Mouse (Mus musculus): Measurements from ENCODE around the gene Micu1. TPM values are rescaled to one million over a fixed set of nuclear protein-coding genes. Genes with fewer than 3 reads are reported as not detected.
A peak's percentile ranks its signal among the peaks of the same experiment; 100 is the strongest.

Micu1 gene
- polyA plus RNA-seq, 1 experiment from 2014 or later: 26.4 TPM

- DNase-seq (peak; percentile 30), ATAC-seq (peak; percentile 54)
- Histone ChIP-seq H3K4me2 (ENCODE audit: low read depth, low read length) (no peak overlapping the region), H3K27me3 (ENCODE audit: insufficient read depth, low read length) (no peaks in the 10 kb centered on the region), H3K4me3 (ENCODE audit: low read depth, low read length) (no peak overlapping the region), H3K9ac (replicated peaks) (no peak overlapping the region), H3K36me3 (replicated peaks; ENCODE audit: insufficient read depth, low read length) (no peaks in the 10 kb centered on the region), H3K9me3 (ENCODE audit: low read length) (no peaks in the 10 kb centered on the region), H3K4me1 (ENCODE audit: insufficient read depth) (peaks cover 42% of the 10 kb centered on the region), H3K27ac (ENCODE audit: low read depth) (peak overlapping the region; percentile 80)
- 56% methylated on average over 3 of the region's 3 CpGs for WGBS (ENCODE audit: insufficient replicate concordance)
- no peak for TF ChIP-seq CTCF (IDR thresholded peaks at IDR 0.05; ENCODE audit: low read depth)
- no peak for TF ChIP-seq EP300 (IDR thresholded peaks at IDR 0.05; ENCODE audit: low read depth)
These were observed 204.9 kb downstream of the Micu1 start for GRCm38 (mm10) chr10:59907080-59907609.

DNA sequence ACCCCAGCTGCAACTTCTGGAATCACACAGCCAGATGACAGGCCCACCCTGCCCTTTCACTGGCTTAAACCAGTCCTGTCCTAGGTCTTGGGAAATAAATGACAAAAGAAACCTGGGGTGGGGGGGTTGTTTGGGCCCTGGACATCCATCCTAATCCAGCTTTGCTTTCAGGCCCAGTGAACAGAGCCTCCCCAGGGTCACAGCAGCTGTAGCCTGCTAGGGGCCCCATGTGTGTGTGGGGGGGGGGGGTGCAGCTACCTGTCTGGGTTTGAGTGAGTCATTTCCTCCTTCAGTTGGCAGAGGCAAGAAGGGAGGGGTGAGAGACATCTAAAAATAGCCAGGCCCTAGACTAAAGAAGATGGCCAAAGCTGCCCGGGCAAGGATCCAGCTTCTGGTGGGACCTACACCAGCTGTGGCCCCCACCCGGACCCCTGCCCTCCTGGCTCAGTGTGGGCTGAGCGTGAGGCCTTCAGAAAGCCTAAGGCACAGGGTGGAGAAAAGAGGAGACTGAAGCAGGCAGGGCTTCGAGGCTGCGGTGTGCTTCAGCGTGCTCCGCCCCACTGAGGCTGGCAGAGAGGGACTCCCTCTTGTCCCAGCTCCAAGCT lies 205.5 kb downstream of the Micu1 start:
- TF ChIP-seq CTCF (IDR thresholded peaks at IDR 0.05; ENCODE audit: low read depth) (no peak), EP300 (IDR thresholded peaks at IDR 0.05; ENCODE audit: low read depth) (no peak)
- no peak overlapping the region for H3K4me3 ChIP-seq (ENCODE audit: low read depth, low read length)
- H3K9ac ChIP-seq (replicated peaks): peak overlapping the region; percentile 16; the same call in 1 of the 2 replicates
- WGBS (ENCODE audit: insufficient replicate concordance): 41% methylated on average over 6 of the region's 7 CpGs
- peaks cover 42% of the 10 kb centered on the region for H3K4me1 ChIP-seq (ENCODE audit: insufficient read depth)
- peak; percentile 28; the same call in 1 of the 2 replicates for ATAC-seq
- no peaks in the 10 kb centered on the region for H3K27me3 ChIP-seq (ENCODE audit: insufficient read depth, low read length)
- DNase-seq: peak; percentile 61
- H3K9me3 ChIP-seq (ENCODE audit: low read length): no peaks in the 10 kb centered on the region
- H3K36me3 ChIP-seq (replicated peaks; ENCODE audit: insufficient read depth, low read length): no peaks in the 10 kb centered on the region
- peak overlapping the region; percentile 80 for H3K27ac ChIP-seq (ENCODE audit: low read depth)
- peak overlapping the region; percentile 32 for H3K4me2 ChIP-seq (ENCODE audit: low read depth, low read length)

DNA sequence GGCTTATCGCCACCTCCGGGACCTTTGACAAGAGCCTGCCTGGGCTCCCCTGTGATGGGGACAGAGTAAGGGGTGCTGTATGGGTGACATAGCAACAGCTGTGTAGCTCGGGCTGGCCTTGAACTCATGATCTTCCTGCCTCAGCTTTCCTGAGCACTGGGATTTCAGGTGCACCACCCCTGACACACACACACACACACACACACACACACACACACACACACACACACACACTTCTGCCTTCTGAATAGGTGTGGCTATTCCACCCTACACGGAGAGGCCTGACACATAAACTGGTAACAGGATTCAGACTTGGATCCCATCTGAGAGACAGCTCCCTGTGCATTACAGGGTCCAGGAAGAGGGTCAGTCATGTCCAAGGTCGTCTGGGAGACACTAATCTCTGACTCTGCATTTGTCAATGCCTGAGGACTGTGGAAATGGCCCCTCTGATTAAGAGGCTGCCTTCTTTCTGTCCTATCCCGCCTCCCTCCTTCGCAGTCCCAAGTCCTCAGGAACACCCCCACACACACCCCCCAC lies 206.6 kb downstream of the Micu1 start:
- Histone ChIP-seq H3K4me2 (ENCODE audit: low read depth, low read length) (peak overlapping the region; percentile 51; the same call in 1 of the 2 replicates), H3K4me3 (ENCODE audit: low read depth, low read length) (no peak overlapping the region), H3K9me3 (ENCODE audit: low read length) (no peaks in the 10 kb centered on the region), H3K9ac (replicated peaks) (no peak overlapping the region), H3K27ac (ENCODE audit: low read depth) (peak overlapping the region; percentile 62), H3K27me3 (ENCODE audit: insufficient read depth, low read length) (no peaks in the 10 kb centered on the region), H3K4me1 (ENCODE audit: insufficient read depth) (peaks cover 42% of the 10 kb centered on the region), H3K36me3 (replicated peaks; ENCODE audit: insufficient read depth, low read length) (no peaks in the 10 kb centered on the region)
- DNase-seq (no peak), ATAC-seq (no peak)
- WGBS (ENCODE audit: insufficient replicate concordance): 31% methylated on average over 7 of the region's 7 CpGs
- TF ChIP-seq CTCF (IDR thresholded peaks at IDR 0.05; ENCODE audit: low read depth): no peak
- no peak for TF ChIP-seq EP300 (IDR thresholded peaks at IDR 0.05; ENCODE audit: low read depth)

GRCm38 (mm10) chr10:59909357-59909847 lies 207.1 kb downstream of the Micu1 start:
- H3K4me3 ChIP-seq (ENCODE audit: low read depth, low read length): no peak overlapping the region
- peak; percentile 22 for ATAC-seq
- H3K27me3 ChIP-seq (ENCODE audit: insufficient read depth, low read length): no peaks in the 10 kb centered on the region
- 10% methylated on average over 14 of the region's 14 CpGs for WGBS (ENCODE audit: insufficient replicate concordance)
- TF ChIP-seq EP300 (IDR thresholded peaks at IDR 0.05; ENCODE audit: low read depth): no peak
- no peak for TF ChIP-seq CTCF (IDR thresholded peaks at IDR 0.05; ENCODE audit: low read depth)
- peaks cover 42% of the 10 kb centered on the region for H3K4me1 ChIP-seq (ENCODE audit: insufficient read depth)
- peak; percentile 59 for DNase-seq
- no peaks in the 10 kb centered on the region for H3K9me3 ChIP-seq (ENCODE audit: low read length)
- peak overlapping the region; percentile 62 for H3K27ac ChIP-seq (ENCODE audit: low read depth)
- peak overlapping the region; percentile 38; the same call in 1 of the 2 replicates for H3K9ac ChIP-seq (replicated peaks)
- no peaks in the 10 kb centered on the region for H3K36me3 ChIP-seq (replicated peaks; ENCODE audit: insufficient read depth, low read length)
- H3K4me2 ChIP-seq (ENCODE audit: low read depth, low read length): peak overlapping the region; percentile 51; the same call in 1 of the 2 replicates

DNA sequence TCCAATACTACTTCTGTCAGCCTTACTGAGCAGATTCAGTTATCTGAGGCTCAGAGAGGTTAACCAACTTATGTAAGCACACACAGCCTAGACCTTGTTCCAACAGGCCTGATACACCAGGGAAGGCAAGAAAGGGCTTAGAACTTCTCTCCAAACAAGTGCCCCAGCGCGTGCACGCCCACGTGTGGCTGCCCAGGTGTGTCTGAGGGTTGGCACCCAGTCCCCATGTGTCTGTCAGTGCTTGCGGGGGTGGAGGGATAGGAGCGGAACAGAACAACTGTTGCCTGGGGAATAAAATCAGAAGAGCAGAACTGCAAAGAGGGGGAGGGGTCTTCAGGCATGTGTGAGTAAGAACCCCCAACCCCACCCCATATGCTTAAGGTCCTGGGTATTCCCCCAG lies 208.8 kb downstream of the Micu1 start:
- H3K4me1 ChIP-seq (ENCODE audit: insufficient read depth): peaks cover 57% of the 10 kb centered on the region
- peak overlapping the region; percentile 24; the same call in 1 of the 2 replicates for H3K4me2 ChIP-seq (ENCODE audit: low read depth, low read length)
- ATAC-seq (no peak), DNase-seq (no peak)
- no peaks in the 10 kb centered on the region for H3K36me3 ChIP-seq (replicated peaks; ENCODE audit: insufficient read depth, low read length)
- no peak overlapping the region for H3K4me3 ChIP-seq (ENCODE audit: low read depth, low read length)
- H3K27me3 ChIP-seq (ENCODE audit: insufficient read depth, low read length): no peaks in the 10 kb centered on the region
- no peaks in the 10 kb centered on the region for H3K9me3 ChIP-seq (ENCODE audit: low read length)
- no peak overlapping the region for H3K27ac ChIP-seq (ENCODE audit: low read depth)
- no peak for TF ChIP-seq CTCF (IDR thresholded peaks at IDR 0.05; ENCODE audit: low read depth)
- no peak for TF ChIP-seq EP300 (IDR thresholded peaks at IDR 0.05; ENCODE audit: low read depth)
- WGBS (ENCODE audit: insufficient replicate concordance): 48% methylated on average over 6 of the region's 6 CpGs
- H3K9ac ChIP-seq (replicated peaks): no peak overlapping the region; the same call in 1 of the 2 replicates

GRCm38 (mm10) chr10:59911561-59912198 lies 209.4 kb downstream of the Micu1 start:
- no peaks in the 10 kb centered on the region for H3K9me3 ChIP-seq (ENCODE audit: low read length)
- H3K4me1 ChIP-seq (ENCODE audit: insufficient read depth): peaks cover 63% of the 10 kb centered on the region
- DNase-seq (no peak), ATAC-seq (no peak)
- H3K4me2 ChIP-seq (ENCODE audit: low read depth, low read length): peak overlapping the region; percentile 24
- no peaks in the 10 kb centered on the region for H3K27me3 ChIP-seq (ENCODE audit: insufficient read depth, low read length)
- H3K27ac ChIP-seq (ENCODE audit: low read depth): no peak overlapping the region
- H3K4me3 ChIP-seq (ENCODE audit: low read depth, low read length): no peak overlapping the region
- TF ChIP-seq CTCF (IDR thresholded peaks at IDR 0.05; ENCODE audit: low read depth): no peak
- H3K36me3 ChIP-seq (replicated peaks; ENCODE audit: insufficient read depth, low read length): no peaks in the 10 kb centered on the region
- peak overlapping the region; percentile 2 for H3K9ac ChIP-seq (replicated peaks)
- 18% methylated on average over 25 of the region's 25 CpGs for WGBS (ENCODE audit: insufficient replicate concordance)

Other genes starting within 250 kb of the Micu1 start
- gene Gm10322, start 86.4 kb upstream of the Micu1 start, polyA plus RNA-seq (2015; fragmentation: Nextera tagmentation; extraction: Ambion mirVana): not detected in 2 replicates
- gene Mcu, start 85.8 kb upstream of the Micu1 start, polyA plus RNA-seq (2015; fragmentation: Nextera tagmentation; extraction: Ambion mirVana): 11.8 and 13.5 TPM in 2 replicates
- gene Dnajb12, start 177.1 kb downstream of the Micu1 start, polyA plus RNA-seq (2015; fragmentation: Nextera tagmentation; extraction: Ambion mirVana): 15.5 and 17.0 TPM in 2 replicates
- gene Ddit4, start 249.4 kb downstream of the Micu1 start, polyA plus RNA-seq (2015; fragmentation: Nextera tagmentation; extraction: Ambion mirVana): 3.6 and 5.2 TPM in 2 replicates